Mouse (Mus musculus): ENCODE data around the gene Ecel1. TPM values are rescaled to one million over a fixed set of nuclear protein-coding genes. Genes with fewer than 3 reads are reported as not detected.

Gene Ecel1
- polyA plus RNA-seq, 1 experiment from 2014 or later, result 84.7 TPM

- Histone ChIP-seq H3K9me3 (replicated peaks) (no peaks in the 10 kb centered on the region), H3K4me1 (peaks cover 27% of the 10 kb centered on the region), H3K27ac (replicated peaks) (no peak overlapping the region), H3K4me2 (no peak overlapping the region), H3K4me3 (replicated peaks) (no peak overlapping the region), H3K9ac (replicated peaks) (no peak overlapping the region), H3K27me3 (replicated peaks) (peaks cover 20% of the 10 kb centered on the region), H3K36me3 (no peaks in the 10 kb centered on the region)
- WGBS, result 29% methylated on average over 9 of the region's 9 CpGs
- no peak; the same call in 1 of the 2 replicates for ATAC-seq (ENCODE audit: low FRiP score)
These were observed 8.5 kb upstream of the Ecel1 start for GRCm38 (mm10) chr1:87164796-87165184.

- Histone ChIP-seq H3K4me1 (peaks cover 22% of the 10 kb centered on the region), H3K27me3 (replicated peaks) (peaks cover 22% of the 10 kb centered on the region), H3K4me3 (replicated peaks) (no peak overlapping the region), H3K9me3 (replicated peaks) (no peaks in the 10 kb centered on the region), H3K4me2 (no peak overlapping the region), H3K9ac (replicated peaks) (no peak overlapping the region), H3K36me3 (no peaks in the 10 kb centered on the region), H3K27ac (replicated peaks) (no peak overlapping the region)
- peak; percentile 52; the same call in 1 of the 2 replicates for ATAC-seq (ENCODE audit: low FRiP score)
- 29% methylated on average over 11 of the region's 11 CpGs for WGBS
These were observed 8.0 kb upstream of the Ecel1 start for GRCm38 (mm10) chr1:87164164-87164795.

- no peak overlapping the region for H3K9ac ChIP-seq (replicated peaks)
- no peak overlapping the region for H3K4me3 ChIP-seq (replicated peaks)
- H3K4me2 ChIP-seq, result no peak overlapping the region
- no peak for ATAC-seq (ENCODE audit: low FRiP score)
- H3K27ac ChIP-seq (replicated peaks), result no peak overlapping the region
- no peaks in the 10 kb centered on the region for H3K9me3 ChIP-seq (replicated peaks)
- H3K4me1 ChIP-seq, result peaks cover 29% of the 10 kb centered on the region
- WGBS, result 91% methylated on average over 3 of the region's 3 CpGs
- peaks cover 67% of the 10 kb centered on the region for H3K27me3 ChIP-seq (replicated peaks)
- no peaks in the 10 kb centered on the region for H3K36me3 ChIP-seq
These were observed 3.1 kb upstream of the Ecel1 start for GRCm38 (mm10) chr1:87159396-87159795.

- ATAC-seq (ENCODE audit: low FRiP score), result peak; percentile 53
These were observed 656 bp downstream of the Ecel1 start for GRCm38 (mm10) chr1:87155531-87156198.

GRCm38 (mm10) chr1:87154501-87155120, 1.7 kb downstream of the Ecel1 start:
- H3K36me3 ChIP-seq, result no peaks in the 10 kb centered on the region
- whole genome bisulfite sequencing, result 1% methylated on average over 58 of the region's 58 CpGs
- H3K27me3 ChIP-seq (replicated peaks), result peaks cover 98% of the 10 kb centered on the region
- no peaks in the 10 kb centered on the region for H3K9me3 ChIP-seq (replicated peaks)
- peak overlapping the region; percentile 49 for H3K4me3 ChIP-seq (replicated peaks)
- peak overlapping the region; percentile 37 for H3K9ac ChIP-seq (replicated peaks)
- peak overlapping the region; percentile 74 for H3K4me2 ChIP-seq
- peaks cover 39% of the 10 kb centered on the region for H3K4me1 ChIP-seq
- peak; percentile 17; the same call in 1 of the 2 replicates for ATAC-seq (ENCODE audit: low FRiP score)
- no peak overlapping the region for H3K27ac ChIP-seq (replicated peaks)

More at GRCm38 (mm10) chr1:87155531-87156198, 656 bp downstream of the Ecel1 start:
- Histone ChIP-seq H3K4me1 (peaks cover 39% of the 10 kb centered on the region), H3K9ac (replicated peaks) (peak overlapping the region; percentile 64), H3K4me3 (replicated peaks) (peak overlapping the region; percentile 49), H3K36me3 (no peaks in the 10 kb centered on the region), H3K27me3 (replicated peaks) (peaks cover 95% of the 10 kb centered on the region), H3K27ac (replicated peaks) (peak overlapping the region; percentile 45), H3K9me3 (replicated peaks) (no peaks in the 10 kb centered on the region), H3K4me2 (peak overlapping the region; percentile 74)
- 1% methylated on average over 39 of the region's 56 CpGs for WGBS

GRCm38 (mm10) chr1:87153776-87154500, 2.4 kb downstream of the Ecel1 start:
- Histone ChIP-seq H3K27ac (replicated peaks) (no peak overlapping the region), H3K27me3 (replicated peaks) (peaks cover 94% of the 10 kb centered on the region), H3K4me3 (replicated peaks) (peak overlapping the region; percentile 49), H3K4me1 (peaks cover 39% of the 10 kb centered on the region), H3K4me2 (peak overlapping the region; percentile 74), H3K9me3 (replicated peaks) (no peaks in the 10 kb centered on the region), H3K9ac (replicated peaks) (peak overlapping the region; percentile 37; the same call in 1 of the 2 replicates), H3K36me3 (no peaks in the 10 kb centered on the region)
- under 1% methylated on average over 69 of the region's 72 CpGs for WGBS
- no peak for ATAC-seq (ENCODE audit: low FRiP score)

- H3K4me2 ChIP-seq, result no peak overlapping the region
- 89% methylated on average over 6 of the region's 6 CpGs for WGBS
- peaks cover 34% of the 10 kb centered on the region for H3K4me1 ChIP-seq
- no peaks in the 10 kb centered on the region for H3K9me3 ChIP-seq (replicated peaks)
- H3K27me3 ChIP-seq (replicated peaks), result peaks cover 73% of the 10 kb centered on the region
- no peak for ATAC-seq (ENCODE audit: low FRiP score)
- H3K27ac ChIP-seq (replicated peaks), result no peak overlapping the region
- no peak overlapping the region for H3K4me3 ChIP-seq (replicated peaks)
- no peak overlapping the region for H3K9ac ChIP-seq (replicated peaks)
- H3K36me3 ChIP-seq, result no peaks in the 10 kb centered on the region
These were observed 5.0 kb downstream of the Ecel1 start for GRCm38 (mm10) chr1:87151286-87151685.

GRCm38 (mm10) chr1:87149422-87149821, 6.9 kb downstream of the Ecel1 start:
- Histone ChIP-seq H3K4me3 (replicated peaks) (no peak overlapping the region), H3K36me3 (no peaks in the 10 kb centered on the region), H3K4me1 (peaks cover 15% of the 10 kb centered on the region), H3K9me3 (replicated peaks) (no peaks in the 10 kb centered on the region), H3K27me3 (replicated peaks) (peaks cover 59% of the 10 kb centered on the region), H3K4me2 (no peak overlapping the region), H3K9ac (replicated peaks) (no peak overlapping the region), H3K27ac (replicated peaks) (no peak overlapping the region)
- no peak for ATAC-seq (ENCODE audit: low FRiP score)
- 31% methylated on average over 13 of the region's 13 CpGs for WGBS

- 0 out of 2 replicates have a peak overlapping the region, but pooled peaks have one; percentile 54 for H3K27ac ChIP-seq (replicated peaks)
- 51% methylated on average over 10 of the region's 10 CpGs for WGBS
These were observed 13.2 kb downstream of the Ecel1 start for GRCm38 (mm10) chr1:87143141-87143540.

GRCm38 (mm10) chr1:87142456-87142855, 13.9 kb downstream of the Ecel1 start:
- H3K9me3 ChIP-seq (replicated peaks), result no peaks in the 10 kb centered on the region
- H3K4me1 ChIP-seq, result peaks cover 25% of the 10 kb centered on the region
- no peak overlapping the region for H3K9ac ChIP-seq (replicated peaks)
- H3K27ac ChIP-seq (replicated peaks), result peak overlapping the region; percentile 54; the same call in 1 of the 2 replicates
- no peak overlapping the region for H3K4me3 ChIP-seq (replicated peaks)
- H3K4me2 ChIP-seq, result no peak overlapping the region
- 24% methylated on average over 9 of the region's 9 CpGs for WGBS
- H3K36me3 ChIP-seq, result no peaks in the 10 kb centered on the region
- 0 out of 2 replicates have a peak, but pooled peaks cover 5% of the 10 kb centered on the region for H3K27me3 ChIP-seq (replicated peaks)
- peak; percentile 79 for ATAC-seq (ENCODE audit: low FRiP score)

More at GRCm38 (mm10) chr1:87143141-87143540, 13.2 kb downstream of the Ecel1 start:
- Histone ChIP-seq H3K9ac (replicated peaks) (no peak overlapping the region), H3K9me3 (replicated peaks) (no peaks in the 10 kb centered on the region), H3K36me3 (no peaks in the 10 kb centered on the region), H3K27me3 (replicated peaks) (0 out of 2 replicates have a peak, but pooled peaks cover 8% of the 10 kb centered on the region), H3K4me2 (no peak overlapping the region), H3K4me1 (peaks cover 25% of the 10 kb centered on the region), H3K4me3 (replicated peaks) (no peak overlapping the region)
- peak; percentile 30; the same call in 1 of the 2 replicates for ATAC-seq (ENCODE audit: low FRiP score)

GRCm38 (mm10) chr1:87141550-87141949, 14.8 kb downstream of the Ecel1 start:
- no peak overlapping the region for H3K9ac ChIP-seq (replicated peaks)
- no peak for ATAC-seq (ENCODE audit: low FRiP score)
- no peaks in the 10 kb centered on the region for H3K36me3 ChIP-seq
- peaks cover 25% of the 10 kb centered on the region for H3K4me1 ChIP-seq
- 55% methylated on average over 4 of the region's 4 CpGs for WGBS
- no peak overlapping the region for H3K27ac ChIP-seq (replicated peaks)
- no peaks in the 10 kb centered on the region for H3K9me3 ChIP-seq (replicated peaks)
- no peak overlapping the region for H3K4me3 ChIP-seq (replicated peaks)
- no peak overlapping the region for H3K4me2 ChIP-seq
- H3K27me3 ChIP-seq (replicated peaks), result 0 out of 2 replicates have a peak, but pooled peaks cover 5% of the 10 kb centered on the region

Data from neural tube, embryonic 15.5 days (tissue).